Mouse (Mus musculus): ENCODE results near the gene Slc22a16. TPM values are rescaled to one million over a fixed set of nuclear protein-coding genes. Genes with fewer than 3 reads are reported as not detected.
"Not testable (repeated sequence)": the region's sequence is repeated elsewhere in the genome, so short reads cannot be mapped to it uniquely, and the experiment has no call there.

The Slc22a16 gene
- polyA plus RNA-seq, 1 experiment from 2014 or later = not detected

GRCm38 (mm10) chr10:40527573-40527972 lies 42.6 kb upstream of the Slc22a16 start:
- Histone ChIP-seq H3K4me1 (ENCODE audit: control insufficient read depth, insufficient read depth, low read length) (peaks cover 7% of the 10 kb centered on the region; the same call in 1 of the 2 replicates), H3K36me3 (ENCODE audit: control insufficient read depth, insufficient read depth, low read length) (no peaks in the 10 kb centered on the region), H3K9me3 (ENCODE audit: control insufficient read depth, low read depth, low read length) (no peaks in the 10 kb centered on the region), H3K4me3 (ENCODE audit: low read depth, low read length) (no peak overlapping the region), H3K27me3 (ENCODE audit: control insufficient read depth, insufficient read depth, low read length) (no peaks in the 10 kb centered on the region), H3K4me2 (replicated peaks; ENCODE audit: low read depth, low read length) (no peak overlapping the region), H3K9ac (replicated peaks; ENCODE audit: low read depth, low read length) (no peak overlapping the region), H3K27ac (ENCODE audit: low read length) (no peak overlapping the region)
- 48% methylated on average over 8 of the region's 8 CpGs for WGBS
- no peak for ATAC-seq (ENCODE audit: insufficient number of reproducible peaks, insufficient read depth, low FRiP score, low read depth)

- H3K9ac ChIP-seq (replicated peaks; ENCODE audit: low read depth, low read length) = no peak overlapping the region
- H3K36me3 ChIP-seq (ENCODE audit: control insufficient read depth, insufficient read depth, low read length) = no peaks in the 10 kb centered on the region
- WGBS = 73% methylated on average over 8 of the region's 10 CpGs
- H3K4me2 ChIP-seq (replicated peaks; ENCODE audit: low read depth, low read length) = no peak overlapping the region
- H3K27me3 ChIP-seq (ENCODE audit: control insufficient read depth, insufficient read depth, low read length) = no peaks in the 10 kb centered on the region
- peaks cover 4% of the 10 kb centered on the region; the same call in 1 of the 2 replicates for H3K9me3 ChIP-seq (ENCODE audit: control insufficient read depth, low read depth, low read length)
- no peaks in the 10 kb centered on the region for H3K4me1 ChIP-seq (ENCODE audit: control insufficient read depth, insufficient read depth, low read length)
- ATAC-seq (ENCODE audit: insufficient number of reproducible peaks, insufficient read depth, low FRiP score, low read depth) = no peak
- H3K4me3 ChIP-seq (ENCODE audit: low read depth, low read length) = no peak overlapping the region
- H3K27ac ChIP-seq (ENCODE audit: low read length) = no peak overlapping the region
Measured at GRCm38 (mm10) chr10:40528668-40529067, 41.5 kb upstream of the Slc22a16 start.

- Histone ChIP-seq H3K27ac (ENCODE audit: low read length) (no peak overlapping the region), H3K9me3 (ENCODE audit: control insufficient read depth, low read depth, low read length) (peaks cover 4% of the 10 kb centered on the region; the same call in 1 of the 2 replicates), H3K9ac (replicated peaks; ENCODE audit: low read depth, low read length) (no peak overlapping the region), H3K4me1 (ENCODE audit: control insufficient read depth, insufficient read depth, low read length) (no peaks in the 10 kb centered on the region), H3K4me2 (replicated peaks; ENCODE audit: low read depth, low read length) (no peak overlapping the region), H3K27me3 (ENCODE audit: control insufficient read depth, insufficient read depth, low read length) (no peaks in the 10 kb centered on the region), H3K4me3 (ENCODE audit: low read depth, low read length) (no peak overlapping the region), H3K36me3 (ENCODE audit: control insufficient read depth, insufficient read depth, low read length) (no peaks in the 10 kb centered on the region)
- WGBS = 58% methylated on average over 6 of the region's 6 CpGs
- ATAC-seq (ENCODE audit: insufficient number of reproducible peaks, insufficient read depth, low FRiP score, low read depth) = no peak
Measured at GRCm38 (mm10) chr10:40529617-40530016, 40.5 kb upstream of the Slc22a16 start.

GRCm38 (mm10) chr10:40530661-40531060 lies 39.5 kb upstream of the Slc22a16 start:
- H3K27ac ChIP-seq (ENCODE audit: low read length) = no peak overlapping the region
- no peaks in the 10 kb centered on the region for H3K36me3 ChIP-seq (ENCODE audit: control insufficient read depth, insufficient read depth, low read length)
- H3K4me1 ChIP-seq (ENCODE audit: control insufficient read depth, insufficient read depth, low read length) = no peaks in the 10 kb centered on the region
- H3K27me3 ChIP-seq (ENCODE audit: control insufficient read depth, insufficient read depth, low read length) = no peaks in the 10 kb centered on the region
- peaks cover 4% of the 10 kb centered on the region; the same call in 1 of the 2 replicates for H3K9me3 ChIP-seq (ENCODE audit: control insufficient read depth, low read depth, low read length)
- H3K9ac ChIP-seq (replicated peaks; ENCODE audit: low read depth, low read length) = no peak overlapping the region
- no peak overlapping the region for H3K4me2 ChIP-seq (replicated peaks; ENCODE audit: low read depth, low read length)
- 77% methylated on average over 3 of the region's 3 CpGs for WGBS
- no peak overlapping the region for H3K4me3 ChIP-seq (ENCODE audit: low read depth, low read length)
- no peak for ATAC-seq (ENCODE audit: insufficient number of reproducible peaks, insufficient read depth, low FRiP score, low read depth)

- H3K4me3 ChIP-seq (ENCODE audit: low read depth, low read length); H3K27ac ChIP-seq (ENCODE audit: low read length); ATAC-seq (ENCODE audit: insufficient number of reproducible peaks, insufficient read depth, low FRiP score, low read depth); H3K9me3 ChIP-seq (ENCODE audit: control insufficient read depth, low read depth, low read length); H3K4me1 ChIP-seq (ENCODE audit: control insufficient read depth, insufficient read depth, low read length); H3K4me2 ChIP-seq (replicated peaks; ENCODE audit: low read depth, low read length); H3K36me3 ChIP-seq (ENCODE audit: control insufficient read depth, insufficient read depth, low read length); H3K9ac ChIP-seq (replicated peaks; ENCODE audit: low read depth, low read length); H3K27me3 ChIP-seq (ENCODE audit: control insufficient read depth, insufficient read depth, low read length): not testable (repeated sequence)
- 94% methylated on average over 4 of the region's 4 CpGs for WGBS
Measured at GRCm38 (mm10) chr10:40532586-40532985, 37.5 kb upstream of the Slc22a16 start.

GRCm38 (mm10) chr10:40541351-40541750 lies 28.8 kb upstream of the Slc22a16 start:
- Histone ChIP-seq H3K9ac (replicated peaks; ENCODE audit: low read depth, low read length) (no peak overlapping the region), H3K27me3 (ENCODE audit: control insufficient read depth, insufficient read depth, low read length) (no peaks in the 10 kb centered on the region), H3K9me3 (ENCODE audit: control insufficient read depth, low read depth, low read length) (no peaks in the 10 kb centered on the region), H3K4me2 (replicated peaks; ENCODE audit: low read depth, low read length) (no peak overlapping the region), H3K4me1 (ENCODE audit: control insufficient read depth, insufficient read depth, low read length) (no peaks in the 10 kb centered on the region), H3K36me3 (ENCODE audit: control insufficient read depth, insufficient read depth, low read length) (no peaks in the 10 kb centered on the region), H3K4me3 (ENCODE audit: low read depth, low read length) (no peak overlapping the region), H3K27ac (ENCODE audit: low read length) (no peak overlapping the region)
- no peak for ATAC-seq (ENCODE audit: insufficient number of reproducible peaks, insufficient read depth, low FRiP score, low read depth)
- 64% methylated on average over 6 of the region's 6 CpGs for WGBS

GRCm38 (mm10) chr10:40549317-40549716 lies 20.8 kb upstream of the Slc22a16 start:
- WGBS = 57% methylated on average over 2 of the region's 2 CpGs

GRCm38 (mm10) chr10:40551801-40552200 lies 18.3 kb upstream of the Slc22a16 start:
- H3K9me3 ChIP-seq (ENCODE audit: control insufficient read depth, low read depth, low read length) = no peaks in the 10 kb centered on the region
- H3K9ac ChIP-seq (replicated peaks; ENCODE audit: low read depth, low read length) = no peak overlapping the region
- ATAC-seq (ENCODE audit: insufficient number of reproducible peaks, insufficient read depth, low FRiP score, low read depth) = no peak; the same call in 1 of the 2 replicates
- H3K27ac ChIP-seq (ENCODE audit: low read length) = no peak overlapping the region; the same call in 1 of the 2 replicates
- no peaks in the 10 kb centered on the region for H3K27me3 ChIP-seq (ENCODE audit: control insufficient read depth, insufficient read depth, low read length)
- H3K4me3 ChIP-seq (ENCODE audit: low read depth, low read length) = no peak overlapping the region
- no peak overlapping the region for H3K4me2 ChIP-seq (replicated peaks; ENCODE audit: low read depth, low read length)
- 29% methylated on average over 2 of the region's 2 CpGs for WGBS
- H3K36me3 ChIP-seq (ENCODE audit: control insufficient read depth, insufficient read depth, low read length) = no peaks in the 10 kb centered on the region
- no peaks in the 10 kb centered on the region for H3K4me1 ChIP-seq (ENCODE audit: control insufficient read depth, insufficient read depth, low read length)

More at GRCm38 (mm10) chr10:40549317-40549716, 20.8 kb upstream of the Slc22a16 start:
- H3K4me1 ChIP-seq (ENCODE audit: control insufficient read depth, insufficient read depth, low read length) = no peaks in the 10 kb centered on the region
- H3K9ac ChIP-seq (replicated peaks; ENCODE audit: low read depth, low read length) = no peak overlapping the region
- no peak overlapping the region for H3K27ac ChIP-seq (ENCODE audit: low read length)
- H3K4me3 ChIP-seq (ENCODE audit: low read depth, low read length) = no peak overlapping the region
- no peaks in the 10 kb centered on the region for H3K9me3 ChIP-seq (ENCODE audit: control insufficient read depth, low read depth, low read length)
- no peak overlapping the region for H3K4me2 ChIP-seq (replicated peaks; ENCODE audit: low read depth, low read length)
- no peaks in the 10 kb centered on the region for H3K36me3 ChIP-seq (ENCODE audit: control insufficient read depth, insufficient read depth, low read length)
- ATAC-seq (ENCODE audit: insufficient number of reproducible peaks, insufficient read depth, low FRiP score, low read depth) = no peak
- no peaks in the 10 kb centered on the region for H3K27me3 ChIP-seq (ENCODE audit: control insufficient read depth, insufficient read depth, low read length)

GRCm38 (mm10) chr10:40565695-40566094 lies 4.4 kb upstream of the Slc22a16 start:
- H3K4me2 ChIP-seq (replicated peaks; ENCODE audit: low read depth, low read length); H3K9me3 ChIP-seq (ENCODE audit: control insufficient read depth, low read depth, low read length); H3K9ac ChIP-seq (replicated peaks; ENCODE audit: low read depth, low read length); H3K4me3 ChIP-seq (ENCODE audit: low read depth, low read length); H3K27me3 ChIP-seq (ENCODE audit: control insufficient read depth, insufficient read depth, low read length); H3K27ac ChIP-seq (ENCODE audit: low read length); H3K36me3 ChIP-seq (ENCODE audit: control insufficient read depth, insufficient read depth, low read length); H3K4me1 ChIP-seq (ENCODE audit: control insufficient read depth, insufficient read depth, low read length); ATAC-seq (ENCODE audit: insufficient number of reproducible peaks, insufficient read depth, low FRiP score, low read depth): not testable (repeated sequence)
- 94% methylated on average over 6 of the region's 6 CpGs for WGBS

Measured in stomach, embryonic 14.5 days (tissue).